Mouse (Mus musculus): ENCODE results near the gene Arhgef19. TPM values are rescaled to one million over a fixed set of nuclear protein-coding genes. Genes with fewer than 3 reads are reported as not detected.

Arhgef19 gene
- polyA plus RNA-seq, 1 experiment from 2014 or later = 17.0 TPM

DNA sequence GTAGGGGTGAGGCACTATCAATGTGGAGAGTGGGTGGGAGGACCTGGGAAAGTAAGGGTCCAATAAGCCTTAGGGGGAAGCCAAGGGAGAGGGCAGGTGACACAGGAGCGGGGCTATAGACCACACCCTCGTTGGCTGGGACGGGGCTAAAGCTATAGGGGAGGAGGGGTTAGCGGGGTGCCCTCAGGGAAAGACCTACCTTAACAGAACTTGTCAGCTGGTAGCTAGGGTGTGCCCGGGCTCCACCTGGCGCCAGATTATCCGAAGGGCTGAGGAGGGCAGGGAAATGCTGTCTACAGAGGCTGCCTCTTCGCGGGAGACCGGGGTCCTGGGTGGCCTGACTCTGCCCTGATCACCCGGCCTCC lies 9.3 kb downstream of the Arhgef19 start:
- Histone ChIP-seq H3K4me1 (peaks cover 35% of the 10 kb centered on the region), H3K27ac (no peak overlapping the region), H3K9me3 (no peaks in the 10 kb centered on the region), H3K9ac (no peak overlapping the region), H3K36me3 (no peaks in the 10 kb centered on the region), H3K4me2 (replicated peaks) (peak overlapping the region; percentile 61), H3K27me3 (peaks cover 69% of the 10 kb centered on the region), H3K4me3 (peak overlapping the region; percentile 41; the same call in 1 of the 2 replicates)
- WGBS = 11% methylated on average over 11 of the region's 11 CpGs
- ATAC-seq (ENCODE audit: insufficient number of reproducible peaks, insufficient read depth, low FRiP score, low TSS enrichment) = peak; percentile 19; the same call in 1 of the 2 replicates

DNA sequence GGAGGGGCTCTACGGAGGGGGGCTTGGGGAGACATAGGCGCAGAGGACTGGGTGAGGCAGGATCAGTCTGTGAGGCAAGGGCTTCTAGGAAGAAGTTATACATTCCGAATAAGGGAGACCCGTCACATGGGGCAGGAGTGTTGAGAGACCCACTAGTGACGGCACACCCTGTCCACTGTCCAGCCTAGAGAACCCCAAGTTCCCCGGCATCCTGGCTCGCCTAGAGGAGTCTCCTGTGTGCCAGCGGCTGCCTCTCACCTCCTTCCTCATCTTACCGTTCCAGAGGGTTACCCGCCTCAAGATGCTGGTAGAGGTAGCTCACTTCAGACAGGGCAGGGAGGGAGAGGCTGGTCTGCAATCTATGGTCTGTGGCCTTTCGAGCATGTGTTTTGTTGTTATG lies 10.1 kb downstream of the Arhgef19 start:
- H3K4me1 ChIP-seq = peaks cover 35% of the 10 kb centered on the region
- 77% methylated on average over 11 of the region's 11 CpGs for WGBS

DNA sequence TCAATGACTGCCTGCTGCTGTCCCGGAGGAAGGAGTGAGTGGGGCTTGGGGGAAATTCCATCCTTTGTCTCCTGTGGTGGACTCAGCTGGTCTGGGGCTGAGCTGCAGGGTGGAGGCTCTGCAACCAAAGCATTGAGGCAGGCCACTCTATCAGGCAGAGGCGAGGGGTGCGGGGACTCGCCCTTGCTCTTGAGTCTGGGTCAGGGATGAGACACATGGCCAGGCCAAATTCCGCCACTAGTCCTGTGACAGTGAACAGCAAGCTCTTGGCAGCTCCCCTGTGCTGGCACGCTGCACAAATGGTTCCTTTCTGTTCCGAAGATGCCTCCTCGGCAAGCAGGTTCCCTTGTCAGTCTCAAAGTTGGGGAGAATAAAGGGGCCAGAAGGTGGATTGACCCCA lies 11.8 kb downstream of the Arhgef19 start:
- WGBS = 74% methylated on average over 8 of the region's 8 CpGs
- Histone ChIP-seq H3K27ac (no peak overlapping the region), H3K36me3 (no peaks in the 10 kb centered on the region), H3K4me2 (replicated peaks) (no peak overlapping the region), H3K4me3 (no peak overlapping the region), H3K27me3 (peaks cover 45% of the 10 kb centered on the region), H3K4me1 (peaks cover 26% of the 10 kb centered on the region), H3K9ac (no peak overlapping the region), H3K9me3 (no peaks in the 10 kb centered on the region)
- no peak for ATAC-seq (ENCODE audit: insufficient number of reproducible peaks, insufficient read depth, low FRiP score, low TSS enrichment)

More for the DNA sequence above, 10.1 kb downstream of the Arhgef19 start:
- H3K27ac ChIP-seq = no peak overlapping the region
- no peaks in the 10 kb centered on the region for H3K36me3 ChIP-seq
- no peak overlapping the region for H3K9ac ChIP-seq
- no peak overlapping the region for H3K4me2 ChIP-seq (replicated peaks)
- peaks cover 61% of the 10 kb centered on the region for H3K27me3 ChIP-seq
- H3K9me3 ChIP-seq = no peaks in the 10 kb centered on the region
- H3K4me3 ChIP-seq = no peak overlapping the region
- no peak for ATAC-seq (ENCODE audit: insufficient number of reproducible peaks, insufficient read depth, low FRiP score, low TSS enrichment)

DNA sequence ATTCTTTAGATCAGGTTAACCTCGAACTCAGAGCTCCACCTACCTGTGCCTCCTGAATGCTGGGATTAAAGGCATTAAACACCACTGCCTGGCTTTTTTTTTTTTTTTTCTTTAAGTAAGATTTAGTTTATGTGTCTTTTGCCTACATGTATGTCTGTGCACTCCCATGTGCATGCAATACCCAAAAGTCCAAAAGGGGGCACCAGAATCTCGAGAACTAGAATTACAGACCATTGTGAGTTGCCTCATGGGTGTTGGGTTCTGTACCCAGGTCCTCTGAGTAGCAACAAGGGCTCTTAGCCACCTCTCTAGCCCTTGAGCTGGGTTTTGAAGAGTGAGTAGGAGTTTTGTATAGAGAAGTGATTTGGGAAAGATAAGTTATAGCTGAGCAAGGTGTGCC lies 13.3 kb downstream of the Arhgef19 start:
- Histone ChIP-seq H3K27ac (no peak overlapping the region), H3K9ac (no peak overlapping the region), H3K27me3 (peaks cover 29% of the 10 kb centered on the region), H3K4me1 (peaks cover 11% of the 10 kb centered on the region), H3K4me3 (no peak overlapping the region), H3K36me3 (peaks cover 9% of the 10 kb centered on the region; the same call in 1 of the 2 replicates), H3K4me2 (replicated peaks) (no peak overlapping the region), H3K9me3 (no peaks in the 10 kb centered on the region; the same call in 1 of the 2 replicates)
- no peak for ATAC-seq (ENCODE audit: insufficient number of reproducible peaks, insufficient read depth, low FRiP score, low TSS enrichment)
- WGBS = 75% methylated on average over 2 of the region's 2 CpGs

DNA sequence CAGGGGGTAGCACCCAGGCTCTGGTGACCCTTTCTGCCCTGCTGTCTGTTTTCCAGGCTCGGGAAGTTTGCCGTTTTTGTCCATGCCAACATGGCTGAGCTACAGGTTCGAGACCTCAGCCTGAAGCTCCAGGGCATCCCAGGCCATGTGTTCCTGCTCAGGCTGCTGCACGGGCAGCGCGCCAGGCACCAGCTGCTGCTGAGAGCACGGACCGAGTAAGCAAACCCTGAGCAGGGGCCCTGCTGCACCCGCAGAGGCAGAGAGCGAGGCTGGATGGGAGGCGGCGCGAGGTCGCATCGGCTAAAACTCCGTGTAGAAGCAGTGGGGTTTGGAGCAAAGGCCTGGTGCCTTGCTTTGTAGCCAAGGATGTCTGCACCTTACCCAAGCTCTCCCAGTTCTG lies 14.9 kb downstream of the Arhgef19 start:
- WGBS = 71% methylated on average over 16 of the region's 16 CpGs
- H3K27me3 ChIP-seq = peaks cover 13% of the 10 kb centered on the region
- no peak overlapping the region for H3K9ac ChIP-seq
- no peak overlapping the region for H3K27ac ChIP-seq
- no peak overlapping the region for H3K4me2 ChIP-seq (replicated peaks)
- peaks cover 9% of the 10 kb centered on the region; the same call in 1 of the 2 replicates for H3K36me3 ChIP-seq
- H3K4me1 ChIP-seq = 0 out of 2 replicates have a peak, but pooled peaks cover 4% of the 10 kb centered on the region
- no peak overlapping the region for H3K4me3 ChIP-seq
- H3K9me3 ChIP-seq = no peaks in the 10 kb centered on the region; the same call in 1 of the 2 replicates
- no peak for ATAC-seq (ENCODE audit: insufficient number of reproducible peaks, insufficient read depth, low FRiP score, low TSS enrichment)

DNA sequence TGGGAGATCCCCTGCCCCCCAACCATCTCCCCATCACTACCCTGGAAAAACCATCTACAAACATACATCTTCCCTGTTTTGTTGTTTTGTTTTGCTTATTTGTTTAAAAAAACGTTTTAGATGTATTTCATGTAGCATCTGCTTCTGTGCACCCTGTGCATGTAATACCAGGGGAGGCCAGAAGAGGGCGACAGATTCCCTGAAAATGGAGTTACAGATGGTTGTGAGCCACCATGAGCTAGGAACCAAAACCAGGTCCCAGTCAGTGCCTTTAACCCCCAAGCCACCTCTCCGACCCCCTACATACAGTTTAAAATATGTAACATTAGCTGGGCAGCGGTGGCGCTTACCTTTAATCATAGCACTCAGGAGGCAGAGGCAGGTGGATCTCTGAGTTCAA lies 18.1 kb downstream of the Arhgef19 start:
- H3K27me3 ChIP-seq = no peaks in the 10 kb centered on the region
- H3K9ac ChIP-seq = no peak overlapping the region
- no peak overlapping the region for H3K4me2 ChIP-seq (replicated peaks)
- peaks cover 9% of the 10 kb centered on the region; the same call in 1 of the 2 replicates for H3K4me1 ChIP-seq
- 69% methylated on average over 5 of the region's 5 CpGs for WGBS
- H3K9me3 ChIP-seq = no peaks in the 10 kb centered on the region; the same call in 1 of the 2 replicates
- peaks cover 9% of the 10 kb centered on the region; the same call in 1 of the 2 replicates for H3K36me3 ChIP-seq
- no peak overlapping the region for H3K27ac ChIP-seq
- H3K4me3 ChIP-seq = no peak overlapping the region
- no peak for ATAC-seq (ENCODE audit: insufficient number of reproducible peaks, insufficient read depth, low FRiP score, low TSS enrichment)

DNA sequence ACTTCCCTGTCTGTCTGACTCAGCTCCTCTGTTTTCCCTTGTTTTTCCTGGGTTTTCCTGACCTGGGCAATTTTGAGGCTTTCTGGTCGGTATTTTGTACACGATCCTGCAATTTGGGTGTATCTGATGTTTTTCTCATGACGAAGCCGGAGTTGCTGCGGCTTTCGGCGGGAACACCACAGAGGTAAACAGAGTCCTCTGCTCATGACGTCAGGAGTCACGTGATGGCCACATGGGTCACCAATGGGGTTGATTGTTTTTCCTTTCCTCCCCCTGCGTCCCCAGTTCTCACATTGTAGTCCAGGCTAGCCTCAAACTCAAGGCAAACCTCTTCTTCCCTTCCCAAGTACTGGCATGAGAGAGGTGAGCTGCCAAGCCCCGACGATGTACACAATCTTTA lies 20.1 kb downstream of the Arhgef19 start:
- no peak for ATAC-seq (ENCODE audit: insufficient number of reproducible peaks, insufficient read depth, low FRiP score, low TSS enrichment)
- Histone ChIP-seq H3K4me1 (peaks cover 9% of the 10 kb centered on the region; the same call in 1 of the 2 replicates), H3K27ac (no peak overlapping the region), H3K4me2 (replicated peaks) (no peak overlapping the region), H3K36me3 (peaks cover 9% of the 10 kb centered on the region; the same call in 1 of the 2 replicates), H3K27me3 (no peaks in the 10 kb centered on the region), H3K9ac (no peak overlapping the region), H3K9me3 (no peaks in the 10 kb centered on the region; the same call in 1 of the 2 replicates), H3K4me3 (no peak overlapping the region)
- WGBS = 80% methylated on average over 12 of the region's 12 CpGs

DNA sequence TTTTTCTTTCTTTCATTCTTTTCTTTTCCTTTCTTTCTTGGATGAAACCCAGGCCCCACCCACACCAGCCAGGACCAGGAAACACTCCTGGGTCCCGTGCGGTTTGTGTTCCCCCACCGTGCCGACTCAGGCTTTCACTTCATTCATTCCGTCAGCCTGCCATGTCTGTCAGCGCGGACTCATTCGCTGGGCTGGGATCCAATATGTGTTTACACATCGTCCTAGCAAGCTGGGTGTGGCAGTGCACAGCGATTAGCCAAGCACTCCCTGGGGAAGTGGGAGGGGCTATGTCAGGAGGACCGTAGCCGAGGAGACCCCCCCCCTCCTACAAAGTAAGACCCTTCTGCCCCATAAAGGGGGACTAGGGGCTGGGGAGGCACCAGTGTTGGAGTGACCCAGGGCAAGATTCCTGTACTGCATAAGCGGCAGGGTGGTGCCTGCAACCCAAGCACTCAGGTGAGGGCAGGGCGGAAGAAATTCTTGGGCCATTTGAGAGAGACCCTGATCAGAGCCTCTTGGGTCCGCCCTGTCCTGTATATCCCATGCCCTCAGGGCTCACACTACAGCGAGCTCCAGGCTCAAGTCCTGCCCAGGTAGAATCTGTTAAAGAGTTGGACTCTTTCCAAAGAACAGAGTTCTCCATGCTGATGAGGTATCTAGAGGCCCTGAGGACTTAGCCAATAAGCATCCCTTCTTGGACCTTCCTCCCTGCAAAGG lies 20.9 kb downstream of the Arhgef19 start:
- H3K4me2 ChIP-seq (replicated peaks) = no peak overlapping the region
- no peak overlapping the region for H3K4me3 ChIP-seq
- peaks cover 9% of the 10 kb centered on the region; the same call in 1 of the 2 replicates for H3K36me3 ChIP-seq
- no peaks in the 10 kb centered on the region for H3K27me3 ChIP-seq
- H3K4me1 ChIP-seq = peaks cover 6% of the 10 kb centered on the region; the same call in 1 of the 2 replicates
- no peak for ATAC-seq (ENCODE audit: insufficient number of reproducible peaks, insufficient read depth, low FRiP score, low TSS enrichment)
- no peaks in the 10 kb centered on the region; the same call in 1 of the 2 replicates for H3K9me3 ChIP-seq
- WGBS = 59% methylated on average over 16 of the region's 16 CpGs
- H3K27ac ChIP-seq = no peak overlapping the region
- H3K9ac ChIP-seq = no peak overlapping the region

DNA sequence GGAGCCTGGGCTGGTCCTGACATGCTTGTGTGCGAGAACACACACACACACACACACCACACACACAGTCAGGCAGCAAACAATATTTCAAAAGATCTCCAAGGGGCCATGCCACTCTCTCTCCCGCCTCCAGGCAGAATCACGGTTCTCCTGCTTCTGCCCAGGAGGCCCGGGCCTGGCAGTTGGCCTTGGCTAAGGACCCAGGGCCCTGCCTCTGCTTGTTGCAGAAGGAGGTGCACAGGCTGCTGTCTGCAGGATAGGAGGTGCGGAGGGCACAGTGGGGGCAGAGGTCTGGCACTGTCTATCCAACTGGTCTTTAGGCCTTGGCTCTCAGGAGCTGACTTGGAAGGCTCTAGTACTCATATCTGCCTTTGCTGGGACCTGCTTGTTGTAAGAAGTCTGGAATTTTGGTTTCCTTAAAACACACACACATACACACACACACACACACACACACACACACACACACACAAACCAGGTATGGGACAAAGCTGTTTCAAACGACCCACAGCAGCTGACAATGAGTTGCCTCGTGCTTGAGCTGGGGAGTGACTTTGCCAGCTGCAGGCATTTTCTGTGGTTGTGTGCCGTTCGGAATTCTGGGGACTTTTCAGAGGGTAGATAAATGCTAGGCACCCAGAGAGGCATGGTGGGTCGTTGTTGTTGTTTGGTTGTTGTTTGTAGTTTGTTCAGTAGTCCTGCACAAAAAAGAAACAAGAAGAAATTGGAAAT lies 23.8 kb downstream of the Arhgef19 start:
- WGBS = 77% methylated on average over 10 of the region's 10 CpGs
- no peaks in the 10 kb centered on the region for H3K36me3 ChIP-seq
- H3K4me3 ChIP-seq = no peak overlapping the region
- H3K27me3 ChIP-seq = no peaks in the 10 kb centered on the region
- H3K9ac ChIP-seq = no peak overlapping the region
- no peak overlapping the region for H3K27ac ChIP-seq
- peaks cover 6% of the 10 kb centered on the region; the same call in 1 of the 2 replicates for H3K4me1 ChIP-seq
- no peak overlapping the region for H3K4me2 ChIP-seq (replicated peaks)
- H3K9me3 ChIP-seq = peaks cover 3% of the 10 kb centered on the region; the same call in 1 of the 2 replicates
- no peak for ATAC-seq (ENCODE audit: insufficient number of reproducible peaks, insufficient read depth, low FRiP score, low TSS enrichment)

DNA sequence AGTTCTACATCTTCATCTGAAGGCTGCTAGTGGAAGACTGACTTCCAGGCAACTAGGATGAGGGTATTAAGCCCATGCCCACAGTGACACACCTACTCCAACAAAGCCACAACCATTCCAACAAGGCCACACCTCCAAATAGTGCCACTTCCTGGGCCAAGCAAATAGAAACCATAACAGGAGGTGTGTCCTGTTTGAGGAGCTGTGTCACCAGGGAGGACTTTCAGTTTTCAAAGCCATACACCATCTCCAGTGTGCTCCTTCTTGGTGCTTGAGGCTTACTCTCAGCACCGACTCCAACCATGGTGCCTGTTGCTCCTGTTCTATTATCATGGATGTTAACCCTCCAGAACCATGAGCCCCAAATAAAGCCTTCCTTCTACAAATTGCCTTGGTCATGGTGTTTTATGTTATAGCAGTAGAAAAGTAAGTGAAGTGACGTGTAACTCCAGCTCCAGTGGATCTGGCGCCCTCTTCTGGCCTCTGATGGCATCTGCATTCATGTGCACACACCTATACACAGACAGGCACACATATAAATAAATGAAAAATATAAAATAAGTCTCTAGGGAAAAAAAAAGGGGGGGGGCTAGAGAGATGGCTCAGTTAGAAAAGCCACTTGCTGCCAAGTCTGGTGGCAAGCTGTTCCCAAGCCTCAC lies 26.8 kb downstream of the Arhgef19 start:
- peaks cover 3% of the 10 kb centered on the region; the same call in 1 of the 2 replicates for H3K9me3 ChIP-seq
- no peak overlapping the region for H3K9ac ChIP-seq
- H3K4me2 ChIP-seq (replicated peaks) = no peak overlapping the region
- no peaks in the 10 kb centered on the region for H3K36me3 ChIP-seq
- H3K4me1 ChIP-seq = no peaks in the 10 kb centered on the region
- ATAC-seq (ENCODE audit: insufficient number of reproducible peaks, insufficient read depth, low FRiP score, low TSS enrichment) = no peak
- H3K27ac ChIP-seq = no peak overlapping the region
- H3K27me3 ChIP-seq = no peaks in the 10 kb centered on the region
- 85% methylated on average over 3 of the region's 3 CpGs for WGBS
- no peak overlapping the region for H3K4me3 ChIP-seq

DNA sequence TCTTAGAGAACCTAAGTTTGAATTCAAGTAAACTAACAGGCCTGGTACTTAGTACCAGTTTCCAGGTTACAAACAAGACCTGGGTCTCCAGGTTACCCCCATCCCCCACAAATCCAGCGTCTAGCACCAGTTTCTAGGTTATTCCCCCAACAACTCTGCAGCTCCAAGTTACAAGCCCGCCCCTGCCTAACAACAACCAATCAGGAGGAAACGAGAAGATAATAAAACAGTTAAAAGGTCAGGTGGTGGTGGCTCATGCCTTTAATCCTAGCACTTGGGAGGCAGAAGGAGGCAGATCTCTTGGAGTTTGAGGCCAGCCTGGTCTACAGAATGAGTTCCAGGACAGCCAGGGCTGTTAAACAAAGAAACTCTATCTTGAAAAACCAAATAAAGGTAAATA lies 28.0 kb downstream of the Arhgef19 start:
- Histone ChIP-seq H3K4me3 (no peak overlapping the region), H3K9me3 (peaks cover 3% of the 10 kb centered on the region; the same call in 1 of the 2 replicates), H3K27me3 (peaks cover 3% of the 10 kb centered on the region; the same call in 1 of the 2 replicates), H3K27ac (no peak overlapping the region), H3K36me3 (no peaks in the 10 kb centered on the region), H3K4me2 (replicated peaks) (no peak overlapping the region), H3K9ac (no peak overlapping the region), H3K4me1 (no peaks in the 10 kb centered on the region)
- 77% methylated on average over 3 of the region's 3 CpGs for WGBS
- ATAC-seq (ENCODE audit: insufficient number of reproducible peaks, insufficient read depth, low FRiP score, low TSS enrichment) = no peak

All from embryonic facial prominence, embryonic 12.5 days (tissue).